Mouse (Mus musculus): ENCODE measurements around the gene Gm26992.

DNA sequence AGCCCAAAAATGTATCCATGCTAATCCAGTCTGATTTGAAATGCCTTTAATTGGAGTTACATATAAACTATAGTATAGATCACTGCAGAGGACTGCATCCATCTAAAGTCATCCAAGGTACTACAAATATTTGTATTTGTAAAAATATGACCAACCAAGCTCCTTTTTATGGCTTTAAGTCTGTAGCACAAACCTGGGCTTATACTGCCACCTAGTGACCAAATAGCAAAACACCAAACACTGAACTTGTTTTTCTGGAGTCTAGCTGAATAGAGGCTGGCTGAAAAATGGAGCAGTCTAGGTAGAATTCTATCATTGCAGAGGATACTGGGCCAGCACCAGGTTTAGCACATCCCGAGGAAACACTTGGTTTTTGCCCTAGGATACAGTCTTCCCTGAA, 19.0 kb downstream of the Gm26992 start:
- TF ChIP-seq CTCF (IDR thresholded peaks at IDR 0.05; ENCODE audit: insufficient read depth, low read length) (peak; percentile 3; the same call in 1 of the 2 replicates), POLR2A (IDR thresholded peaks at IDR 0.05; ENCODE audit: borderline replicate concordance, extremely low read depth, low read depth, low read length) (no peak)

Data from lung, adult 2 months (tissue).